ENCODE assay signal across 8 mouse cellular contexts in the genomic region with DNA sequence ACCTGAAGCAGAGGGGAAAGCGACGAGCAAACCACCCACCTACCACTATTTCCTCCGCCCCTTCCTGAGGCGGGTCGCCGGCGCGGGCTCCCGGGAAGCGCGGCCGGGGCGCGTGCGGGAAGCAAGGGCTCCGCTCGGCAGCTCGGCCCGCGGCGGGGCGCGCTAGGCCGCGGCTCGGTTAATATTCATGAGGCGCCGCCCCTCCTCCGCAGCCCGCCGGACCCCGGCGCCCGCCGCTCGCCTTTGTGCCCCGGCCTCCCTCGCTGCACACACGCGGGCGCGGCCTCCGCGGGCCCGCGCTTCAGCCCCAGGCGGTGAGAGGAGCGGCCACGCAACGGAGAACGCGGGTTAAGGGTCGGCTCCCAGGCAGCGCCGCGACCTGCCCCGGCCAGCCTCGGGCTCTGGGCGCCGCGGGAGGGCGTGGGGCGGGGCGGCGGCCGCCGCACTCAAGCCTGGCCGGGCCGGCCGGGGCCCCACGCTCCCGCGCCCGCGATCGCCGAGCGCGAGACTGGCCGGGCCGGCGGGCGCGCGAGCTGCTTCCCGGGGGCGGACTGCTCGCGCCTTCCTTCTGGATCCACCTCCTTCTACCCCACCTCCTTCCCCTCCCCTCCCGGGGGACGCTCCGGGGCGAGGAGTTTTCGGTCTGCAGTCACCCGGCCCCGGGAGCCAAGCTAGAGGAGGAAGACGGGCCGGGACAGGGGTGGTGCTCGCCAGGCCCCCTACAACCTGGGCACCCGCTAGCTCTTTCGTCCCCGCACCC. TPM values are rescaled to one million over a fixed set of nuclear protein-coding genes. Genes with fewer than 3 reads are reported as not detected.
DNase-seq lines count a peak whose midpoint lies in the region; ATAC-seq lines count a peak whose summit lies in the region.

A gene (minus strand): TSS at position 441 of the 760 bp plus-strand sequence.

- ATAC-seq in hindbrain, embryonic 12.5 days (ENCODE audit: low FRiP score), result peak; percentile 70

- DNase-seq in Muller cell, postnatal 12 days (ENCODE audit: inconsistent ontology term), result peak; percentile 92
- peak; percentile 86 to 87 for DNase-seq in cerebellum, postnatal 25 days
- DNase-seq in frontal cortex, postnatal 25 days (ENCODE audit: low spot score in 2 of 2), result peak; percentile 42 to 58
- peak; percentile 59 to 80 for DNase-seq in layer of hippocampus, postnatal 25 days (ENCODE audit: extremely low spot score in 1 of 2, low spot score in 1 of 2)
- peak; percentile 75 for DNase-seq in lung, postnatal 14 days
- peak; percentile 81 for DNase-seq in retina, embryonic 14.5 days (ENCODE audit: low spot score)
- peak; percentile 41 to 47 for DNase-seq in thymus, postnatal 36 days

- peak within 1 kb of the TSS; percentile 98 for H3K9ac ChIP-seq in hindbrain, embryonic 12.5 days

- peak within 1 kb of the TSS; percentile 100 for H3K27ac ChIP-seq in hindbrain, embryonic 12.5 days

- H3K36me3 ChIP-seq in hindbrain, embryonic 12.5 days, result no peaks in the 10 kb centered on the region

- H3K27me3 ChIP-seq in hindbrain, embryonic 12.5 days, result no peaks in the 10 kb centered on the region

- peak within 1 kb of the TSS; percentile 80 for H3K4me2 ChIP-seq in hindbrain, embryonic 12.5 days (replicated peaks)

- no peaks in the 10 kb centered on the region for H3K9me3 ChIP-seq in hindbrain, embryonic 12.5 days (replicated peaks)

- H3K4me1 ChIP-seq in hindbrain, embryonic 12.5 days, result peaks cover 10% of the 10 kb centered on the region

- H3K4me3 ChIP-seq in hindbrain, embryonic 12.5 days, result peak within 1 kb of the TSS; percentile 91

- WGBS in hindbrain, embryonic 12.5 days, result under 1% methylated on average over 60 of the region's 102 CpGs

RNA-seq across cellular contexts. Expression of the gene that starts here (rescaled TPM):
- 64.4 and 66.1 TPM in 2 replicates for polyA plus RNA-seq in hindbrain, embryonic 12.5 days (2016; fragmentation: Nextera tagmentation; extraction: Ambion mirVana)
- 100 to 1,000 TPM; 295 to 351 TPM for total RNA-seq in layer of hippocampus, postnatal 25 days (2021)

Comparison
In these comparisons a context has a peak if more than half of its experiments do, and no peak if none do; other contexts are left out.
1. Peak in every context shown above with its lines: DNase-seq, ATAC-seq, H3K4me3 ChIP-seq and H3K27ac ChIP-seq.